Mouse (Mus musculus): Measurements from ENCODE around the gene Ppm1n. TPM values are rescaled to one million over a fixed set of nuclear protein-coding genes. Genes with fewer than 3 reads are reported as not detected.

The Ppm1n gene
- polyA plus RNA-seq (2015; fragmentation: Nextera tagmentation; extraction: Ambion mirVana) = 0.29 and 0.32 TPM in 2 replicates

DNA sequence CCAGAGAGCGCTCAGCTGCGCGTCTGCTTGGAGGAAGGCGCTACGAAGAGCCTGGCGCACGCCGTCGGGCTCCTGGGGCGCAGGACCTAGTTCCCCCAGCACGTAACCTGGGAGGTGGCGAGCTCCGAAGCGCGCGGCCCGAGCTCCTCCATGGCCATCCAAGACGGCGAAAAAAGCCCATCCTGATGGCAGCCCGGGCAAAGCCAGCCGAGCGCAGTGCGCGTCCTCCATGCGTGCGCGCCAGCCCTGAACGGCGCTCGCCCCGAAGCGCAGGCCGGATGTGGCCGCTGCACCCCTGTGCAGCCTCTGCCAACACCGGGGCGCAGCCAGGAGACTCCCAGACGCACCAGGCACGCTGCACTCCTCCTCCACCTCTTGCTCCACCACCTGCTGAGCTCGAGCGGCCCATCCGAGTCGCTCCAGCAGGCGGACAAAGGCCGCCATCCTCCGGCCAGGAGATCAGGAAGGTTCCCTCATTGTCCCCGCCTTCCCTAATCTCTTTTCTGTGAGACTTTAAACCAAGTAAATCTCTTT is at the start of gene Ppm1n:
TSS of gene Ppm1n (minus strand) at position 484 of the 534 bp plus-strand sequence.
- peak within 1 kb of the TSS; percentile 36 for H3K4me3 ChIP-seq (ENCODE audit: low read length)
- H3K9me3 ChIP-seq (ENCODE audit: control insufficient read depth, low read length) = peaks cover 3% of the 10 kb centered on the region; the same call in 1 of the 2 replicates
- no peak for ATAC-seq
- H3K4me1 ChIP-seq (ENCODE audit: control insufficient read depth, insufficient read depth, low read length) = peaks cover 10% of the 10 kb centered on the region
- H3K27me3 ChIP-seq (replicated peaks; ENCODE audit: control insufficient read depth, insufficient read depth, low read length) = peaks cover 50% of the 10 kb centered on the region
- H3K36me3 ChIP-seq (ENCODE audit: control insufficient read depth, insufficient read depth, low read length) = no peaks in the 10 kb centered on the region
- H3K4me2 ChIP-seq (ENCODE audit: low read depth, low read length) = peak within 1 kb of the TSS; percentile 43
- H3K27ac ChIP-seq (ENCODE audit: low read length) = no peak within 1 kb of the TSS
- WGBS = under 1% methylated on average over 46 of the region's 46 CpGs
- no peak within 1 kb of the TSS for H3K9ac ChIP-seq (ENCODE audit: low read depth, low read length)

DNA sequence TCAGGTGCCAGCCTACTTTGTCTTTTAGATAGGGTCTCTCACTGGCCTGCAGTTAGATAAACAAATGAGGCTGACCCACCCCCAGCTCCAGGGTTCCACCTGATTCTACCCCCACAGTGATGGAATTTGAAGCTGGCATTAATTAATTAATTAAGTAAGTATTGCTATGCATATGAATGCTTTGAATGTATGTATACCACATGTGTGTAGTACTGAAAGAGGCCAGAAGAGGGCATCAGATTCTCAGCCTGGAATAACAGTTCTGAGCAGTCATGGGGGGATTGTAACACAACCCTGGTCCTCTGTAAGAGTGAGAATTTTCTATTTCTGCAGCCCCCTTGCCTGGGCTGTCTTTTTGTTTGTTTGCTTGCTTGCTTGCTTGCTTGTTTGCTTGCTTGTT is 48.6 kb upstream of the Ppm1n start:
- H3K4me1 ChIP-seq (ENCODE audit: control insufficient read depth, insufficient read depth, low read length) = peaks cover 11% of the 10 kb centered on the region
- H3K36me3 ChIP-seq (ENCODE audit: control insufficient read depth, insufficient read depth, low read length) = no peaks in the 10 kb centered on the region
- no peak for ATAC-seq
- H3K9me3 ChIP-seq (ENCODE audit: control insufficient read depth, low read length) = no peaks in the 10 kb centered on the region
- no peak overlapping the region for H3K9ac ChIP-seq (ENCODE audit: low read depth, low read length)
- H3K4me2 ChIP-seq (ENCODE audit: low read depth, low read length) = no peak overlapping the region
- H3K27ac ChIP-seq (ENCODE audit: low read length) = no peak overlapping the region
- no peak overlapping the region for H3K4me3 ChIP-seq (ENCODE audit: low read length)
- no peaks in the 10 kb centered on the region for H3K27me3 ChIP-seq (replicated peaks; ENCODE audit: control insufficient read depth, insufficient read depth, low read length)

DNA sequence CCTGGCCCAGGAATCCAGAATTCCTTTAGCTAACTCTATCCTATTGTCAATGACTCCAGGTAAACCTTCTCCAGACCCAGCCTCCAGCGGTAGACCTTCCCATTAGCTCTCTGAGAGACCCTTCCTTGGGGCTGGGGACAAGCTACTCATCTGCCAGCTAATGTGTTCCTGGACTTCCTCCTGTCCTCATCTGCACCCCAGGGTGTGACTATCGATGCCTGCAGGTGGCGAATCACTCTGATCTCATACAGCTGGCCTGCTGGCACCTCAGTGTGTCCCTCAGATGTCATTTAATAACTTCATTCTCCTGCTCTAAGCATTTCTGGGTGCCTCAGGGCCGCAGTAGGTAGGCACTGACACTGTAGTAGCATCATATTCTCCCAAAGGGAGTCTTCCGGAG is 47.9 kb upstream of the Ppm1n start:
- no peaks in the 10 kb centered on the region for H3K36me3 ChIP-seq (ENCODE audit: control insufficient read depth, insufficient read depth, low read length)
- no peak overlapping the region for H3K4me3 ChIP-seq (ENCODE audit: low read length)
- no peaks in the 10 kb centered on the region for H3K9me3 ChIP-seq (ENCODE audit: control insufficient read depth, low read length)
- H3K9ac ChIP-seq (ENCODE audit: low read depth, low read length) = peak overlapping the region; percentile 61; the same call in 1 of the 2 replicates
- no peaks in the 10 kb centered on the region; the same call in 1 of the 2 replicates for H3K27me3 ChIP-seq (replicated peaks; ENCODE audit: control insufficient read depth, insufficient read depth, low read length)
- WGBS = 75% methylated on average over 5 of the region's 5 CpGs
- H3K4me2 ChIP-seq (ENCODE audit: low read depth, low read length) = peak overlapping the region; percentile 77; the same call in 1 of the 2 replicates
- no peak for ATAC-seq
- H3K4me1 ChIP-seq (ENCODE audit: control insufficient read depth, insufficient read depth, low read length) = peaks cover 11% of the 10 kb centered on the region
- H3K27ac ChIP-seq (ENCODE audit: low read length) = no peak overlapping the region

GRCm38 (mm10) chr7:19327128-19327527 is 47.3 kb upstream of the Ppm1n start:
- Histone ChIP-seq H3K27me3 (replicated peaks; ENCODE audit: control insufficient read depth, insufficient read depth, low read length) (peaks cover 4% of the 10 kb centered on the region; the same call in 1 of the 2 replicates), H3K36me3 (ENCODE audit: control insufficient read depth, insufficient read depth, low read length) (no peaks in the 10 kb centered on the region), H3K4me1 (ENCODE audit: control insufficient read depth, insufficient read depth, low read length) (peaks cover 11% of the 10 kb centered on the region), H3K4me2 (ENCODE audit: low read depth, low read length) (peak overlapping the region; percentile 77), H3K9me3 (ENCODE audit: control insufficient read depth, low read length) (no peaks in the 10 kb centered on the region), H3K4me3 (ENCODE audit: low read length) (peak overlapping the region; percentile 52), H3K9ac (ENCODE audit: low read depth, low read length) (peak overlapping the region; percentile 61), H3K27ac (ENCODE audit: low read length) (peak overlapping the region; percentile 75)
- under 1% methylated on average over 21 of the region's 22 CpGs for WGBS
- ATAC-seq = peak; percentile 77

- ATAC-seq = peak; percentile 76
- peak overlapping the region; percentile 55 for H3K9ac ChIP-seq (ENCODE audit: low read depth, low read length)
- no peaks in the 10 kb centered on the region for H3K36me3 ChIP-seq (ENCODE audit: control insufficient read depth, insufficient read depth, low read length)
- H3K27me3 ChIP-seq (replicated peaks; ENCODE audit: control insufficient read depth, insufficient read depth, low read length) = peaks cover 6% of the 10 kb centered on the region; the same call in 1 of the 2 replicates
- no peaks in the 10 kb centered on the region for H3K9me3 ChIP-seq (ENCODE audit: control insufficient read depth, low read length)
- H3K27ac ChIP-seq (ENCODE audit: low read length) = peak overlapping the region; percentile 75
- H3K4me2 ChIP-seq (ENCODE audit: low read depth, low read length) = peak overlapping the region; percentile 77
- H3K4me3 ChIP-seq (ENCODE audit: low read length) = peak overlapping the region; percentile 52
- H3K4me1 ChIP-seq (ENCODE audit: control insufficient read depth, insufficient read depth, low read length) = peaks cover 11% of the 10 kb centered on the region
- under 1% methylated on average over 18 of the region's 20 CpGs for WGBS
These were observed 46.5 kb upstream of the Ppm1n start for GRCm38 (mm10) chr7:19326359-19326758.

DNA sequence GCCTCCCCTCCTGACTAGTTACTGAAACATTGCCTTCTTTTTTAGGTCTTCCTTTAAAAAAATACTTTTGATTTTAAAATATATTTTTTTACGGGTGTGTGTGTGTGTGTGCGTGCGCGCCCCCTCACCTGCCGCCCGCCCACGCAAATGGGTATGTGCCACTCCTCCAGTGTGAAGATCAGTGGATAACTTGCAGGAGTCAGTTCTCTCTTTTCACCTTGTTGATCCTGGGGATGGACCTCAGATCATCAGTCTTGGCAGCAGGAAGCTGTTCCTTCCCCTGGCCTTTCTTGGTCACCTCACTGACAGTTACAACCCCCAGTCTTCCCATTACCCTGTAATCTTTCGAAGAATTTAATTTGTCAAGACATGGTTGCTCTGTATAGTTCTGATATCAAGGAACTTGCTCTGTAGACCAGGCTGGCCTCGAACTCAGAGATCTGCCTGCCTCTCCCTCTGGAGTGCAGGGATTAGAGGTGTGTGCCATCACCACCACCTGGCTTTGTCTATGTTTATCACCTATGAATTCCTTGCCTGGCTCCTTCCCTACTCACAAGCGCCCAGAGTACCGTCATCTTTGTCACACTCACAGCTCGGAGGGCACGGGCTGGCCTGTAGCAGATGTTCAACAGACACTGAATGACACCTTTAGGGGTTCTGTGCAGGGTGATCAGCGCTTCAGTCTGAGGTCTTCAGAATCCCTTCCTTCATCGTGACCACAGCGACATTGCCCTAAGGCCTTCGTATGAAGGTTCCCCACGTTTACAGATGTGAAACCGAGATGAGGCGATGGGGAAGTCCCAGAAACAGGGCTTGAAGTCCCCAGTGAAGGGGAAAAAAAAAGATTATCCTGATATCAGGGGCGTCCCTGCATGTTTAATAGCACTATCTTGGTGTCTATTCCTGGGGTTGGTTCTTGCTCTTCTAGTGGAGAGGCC is 45.7 kb upstream of the Ppm1n start:
- H3K4me2 ChIP-seq (ENCODE audit: low read depth, low read length) = no peak overlapping the region
- H3K27me3 ChIP-seq (replicated peaks; ENCODE audit: control insufficient read depth, insufficient read depth, low read length) = peaks cover 8% of the 10 kb centered on the region; the same call in 1 of the 2 replicates
- no peaks in the 10 kb centered on the region for H3K9me3 ChIP-seq (ENCODE audit: control insufficient read depth, low read length)
- no peaks in the 10 kb centered on the region for H3K36me3 ChIP-seq (ENCODE audit: control insufficient read depth, insufficient read depth, low read length)
- no peak overlapping the region for H3K4me3 ChIP-seq (ENCODE audit: low read length)
- no peak overlapping the region for H3K27ac ChIP-seq (ENCODE audit: low read length)
- 71% methylated on average over 21 of the region's 21 CpGs for WGBS
- peaks cover 11% of the 10 kb centered on the region for H3K4me1 ChIP-seq (ENCODE audit: control insufficient read depth, insufficient read depth, low read length)
- no peak overlapping the region for H3K9ac ChIP-seq (ENCODE audit: low read depth, low read length)
- ATAC-seq = no peak; the same call in 1 of the 2 replicates

- Histone ChIP-seq H3K27me3 (replicated peaks; ENCODE audit: control insufficient read depth, insufficient read depth, low read length) (peaks cover 8% of the 10 kb centered on the region; the same call in 1 of the 2 replicates), H3K27ac (ENCODE audit: low read length) (no peak overlapping the region), H3K36me3 (ENCODE audit: control insufficient read depth, insufficient read depth, low read length) (no peaks in the 10 kb centered on the region), H3K9ac (ENCODE audit: low read depth, low read length) (no peak overlapping the region), H3K4me2 (ENCODE audit: low read depth, low read length) (no peak overlapping the region), H3K4me3 (ENCODE audit: low read length) (no peak overlapping the region), H3K9me3 (ENCODE audit: control insufficient read depth, low read length) (no peaks in the 10 kb centered on the region), H3K4me1 (ENCODE audit: control insufficient read depth, insufficient read depth, low read length) (peaks cover 20% of the 10 kb centered on the region)
- ATAC-seq = no peak
- 85% methylated on average over 11 of the region's 11 CpGs for WGBS
These were observed 44.4 kb upstream of the Ppm1n start for GRCm38 (mm10) chr7:19324221-19324620.

DNA sequence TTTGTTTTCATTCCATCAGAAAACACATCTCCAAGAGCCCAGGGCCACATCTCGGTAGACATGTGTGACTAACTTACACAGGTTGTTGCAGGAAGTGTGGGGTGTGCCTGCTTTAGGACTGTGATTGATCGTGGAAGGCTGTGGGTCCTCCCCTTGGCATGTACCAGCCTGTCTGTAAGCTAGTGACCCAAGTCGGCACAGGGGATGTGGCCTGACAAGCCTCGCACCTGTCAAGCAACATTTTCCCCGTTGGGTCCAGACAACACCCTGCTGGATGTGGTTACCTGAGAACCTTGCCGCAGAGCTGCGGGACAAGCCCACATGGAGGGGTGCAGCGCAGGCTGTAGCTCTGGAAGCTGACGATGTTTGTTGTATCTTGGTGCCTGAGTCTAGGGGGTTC is 42.6 kb upstream of the Ppm1n start:
- H3K27me3 ChIP-seq (replicated peaks; ENCODE audit: control insufficient read depth, insufficient read depth, low read length) = peaks cover 8% of the 10 kb centered on the region; the same call in 1 of the 2 replicates
- H3K4me3 ChIP-seq (ENCODE audit: low read length) = no peak overlapping the region
- H3K9ac ChIP-seq (ENCODE audit: low read depth, low read length) = no peak overlapping the region
- peaks cover 18% of the 10 kb centered on the region for H3K4me1 ChIP-seq (ENCODE audit: control insufficient read depth, insufficient read depth, low read length)
- no peaks in the 10 kb centered on the region for H3K36me3 ChIP-seq (ENCODE audit: control insufficient read depth, insufficient read depth, low read length)
- no peaks in the 10 kb centered on the region for H3K9me3 ChIP-seq (ENCODE audit: control insufficient read depth, low read length)
- no peak for ATAC-seq
- 53% methylated on average over 9 of the region's 9 CpGs for WGBS
- H3K27ac ChIP-seq (ENCODE audit: low read length) = no peak overlapping the region
- H3K4me2 ChIP-seq (ENCODE audit: low read depth, low read length) = no peak overlapping the region

- Histone ChIP-seq H3K9ac (ENCODE audit: low read depth, low read length) (no peak overlapping the region), H3K4me1 (ENCODE audit: control insufficient read depth, insufficient read depth, low read length) (peaks cover 11% of the 10 kb centered on the region; the same call in 1 of the 2 replicates), H3K4me3 (ENCODE audit: low read length) (no peak overlapping the region), H3K27me3 (replicated peaks; ENCODE audit: control insufficient read depth, insufficient read depth, low read length) (peaks cover 8% of the 10 kb centered on the region; the same call in 1 of the 2 replicates), H3K4me2 (ENCODE audit: low read depth, low read length) (no peak overlapping the region), H3K9me3 (ENCODE audit: control insufficient read depth, low read length) (no peaks in the 10 kb centered on the region), H3K27ac (ENCODE audit: low read length) (no peak overlapping the region), H3K36me3 (ENCODE audit: control insufficient read depth, insufficient read depth, low read length) (no peaks in the 10 kb centered on the region)
- 41% methylated on average over 5 of the region's 5 CpGs for WGBS
- no peak for ATAC-seq
These were observed 41.6 kb upstream of the Ppm1n start for GRCm38 (mm10) chr7:19321464-19321863.
